Mouse (Mus musculus) limb, embryonic 10.5 days (tissue): ENCODE results near the gene Fem1a. TPM values are rescaled to one million over a fixed set of nuclear protein-coding genes. Genes with fewer than 3 reads are reported as not detected.

ENCODE experiments used
- DNase-seq: peaks from one replicate; pipeline ENCODE4 v3.0.0-alpha.2; 2017; ENCODE audit warnings: low spot score
- H3K27ac ChIP-seq: fragments of 300-500 bp; sonication (generic); 2 replicates; pipeline ENCODE4 v1.5.1; 2016; ENCODE audit warnings: mild to moderate bottlenecking
- H3K27me3 ChIP-seq: fragments of 300-500 bp; sonication (generic); 2 replicates; pipeline ENCODE4 v1.6.1; 2016; ENCODE audit warnings: low read depth, mild to moderate bottlenecking; ENCODE audit not compliant: poor library complexity, severe bottlenecking
- H3K36me3 ChIP-seq: fragments of 300-500 bp; sonication (generic); 2 replicates; pipeline ENCODE4 v1.6.1; 2016; ENCODE audit warnings: mild to moderate bottlenecking, moderate library complexity
- H3K4me1 ChIP-seq: fragments of 300-500 bp; sonication (generic); 2 replicates; pipeline ENCODE4 v1.6.1; 2016
- H3K4me3 ChIP-seq: fragments of 300-500 bp; sonication (generic); 2 replicates; pipeline ENCODE4 v1.5.1; 2016; ENCODE audit warnings: mild to moderate bottlenecking, moderate library complexity
- H3K9me3 ChIP-seq: fragments of 300-500 bp; sonication (generic); replicated peaks from 2 replicates; pipeline ENCODE4 v1.6.1; 2016; ENCODE audit warnings: mild to moderate bottlenecking
- WGBS: fragments of 180-500 bp; shearing (Covaris S2); methylation state at CpG from one replicate; pipeline ENCODE4 v1.1.7; 2016; 5-methylcytosine and 5-hydroxymethylcytosine counted together
- microRNA counts: library from miRNA; unstranded; fragments of <30 nt; microRNA quantifications from one replicate; lab custom pipeline; 2017
- microRNA-seq: library from miRNA; unstranded; fragments of <30 nt; microRNA quantifications from one replicate; pipeline ENCODE4, GENCODE M21; 2017
- polyA plus RNA-seq: library from polyadenylated mRNA; unstranded; fragments of >200 nt; fragmentation: Nextera tagmentation; extraction: Ambion mirVana; gene quantifications from 2 replicates; pipeline ENCODE4 v1.2.1, GENCODE M21; 2016

Gene Fem1a
- polyA plus RNA-seq, 1 experiment from 2014 or later, result 14.6 TPM

GRCm38 (mm10) chr17:56303160-56303846 lies 46.7 kb downstream of the Fem1a start, which contains the start of gene Uhrf1:
Gene Uhrf1 (plus strand): TSS chr17:56303321.
- H3K36me3 ChIP-seq, result peaks cover 38% of the 10 kb centered on the region
- H3K27ac ChIP-seq, result peak within 1 kb of the TSS; percentile 97
- H3K27me3 ChIP-seq, result no peaks in the 10 kb centered on the region
- WGBS, result under 1% methylated on average over 43 of the region's 43 CpGs
- peak; percentile 93 for DNase-seq
- peaks cover 50% of the 10 kb centered on the region for H3K4me1 ChIP-seq
- H3K4me3 ChIP-seq, result peak within 1 kb of the TSS; percentile 83
- no peaks in the 10 kb centered on the region for H3K9me3 ChIP-seq

- peaks cover 45% of the 10 kb centered on the region for H3K36me3 ChIP-seq
- H3K9me3 ChIP-seq, result no peaks in the 10 kb centered on the region
- peak; percentile 97 for DNase-seq
- WGBS, result under 1% methylated on average over 68 of the region's 68 CpGs
- H3K4me1 ChIP-seq, result peaks cover 50% of the 10 kb centered on the region
- H3K27ac ChIP-seq, result peak overlapping the region; percentile 97
- H3K27me3 ChIP-seq, result no peaks in the 10 kb centered on the region
- peak overlapping the region; percentile 83 for H3K4me3 ChIP-seq
These were observed 47.4 kb downstream of the Fem1a start for GRCm38 (mm10) chr17:56303847-56304586.

- Histone ChIP-seq H3K27ac (peak overlapping the region; percentile 97), H3K36me3 (peaks cover 52% of the 10 kb centered on the region), H3K9me3 (no peaks in the 10 kb centered on the region), H3K4me1 (peaks cover 50% of the 10 kb centered on the region), H3K4me3 (peak overlapping the region; percentile 83), H3K27me3 (no peaks in the 10 kb centered on the region)
- DNase-seq, result peak; percentile 48
- 10% methylated on average over 11 of the region's 11 CpGs for WGBS
These were observed 48.1 kb downstream of the Fem1a start for GRCm38 (mm10) chr17:56304718-56305117.

- H3K36me3 ChIP-seq, result peaks cover 56% of the 10 kb centered on the region
- H3K27me3 ChIP-seq, result no peaks in the 10 kb centered on the region
- peaks cover 50% of the 10 kb centered on the region for H3K4me1 ChIP-seq
- 37% methylated on average over 9 of the region's 9 CpGs for WGBS
- no peaks in the 10 kb centered on the region for H3K9me3 ChIP-seq
- H3K27ac ChIP-seq, result peak overlapping the region; percentile 97
- H3K4me3 ChIP-seq, result peak overlapping the region; percentile 83
- DNase-seq, result no peak
These were observed 48.5 kb downstream of the Fem1a start for GRCm38 (mm10) chr17:56305156-56305555.

GRCm38 (mm10) chr17:56305826-56306225 lies 49.2 kb downstream of the Fem1a start:
- H3K9me3 ChIP-seq, result no peaks in the 10 kb centered on the region
- DNase-seq, result no peak
- peak overlapping the region; percentile 83 for H3K4me3 ChIP-seq
- H3K4me1 ChIP-seq, result peaks cover 50% of the 10 kb centered on the region
- peaks cover 63% of the 10 kb centered on the region for H3K36me3 ChIP-seq
- H3K27me3 ChIP-seq, result no peaks in the 10 kb centered on the region
- peak overlapping the region; percentile 97 for H3K27ac ChIP-seq
- 75% methylated on average over 8 of the region's 8 CpGs for WGBS

GRCm38 (mm10) chr17:56308088-56308487 lies 51.5 kb downstream of the Fem1a start:
- peak; percentile 54 for DNase-seq
- Histone ChIP-seq H3K36me3 (peaks cover 86% of the 10 kb centered on the region), H3K4me3 (0 out of 2 replicates have a peak overlapping the region, but pooled peaks have one; percentile 6), H3K9me3 (no peaks in the 10 kb centered on the region), H3K27ac (no peak overlapping the region; the same call in 1 of the 2 replicates), H3K27me3 (no peaks in the 10 kb centered on the region), H3K4me1 (peaks cover 40% of the 10 kb centered on the region)
- 81% methylated on average over 6 of the region's 6 CpGs for WGBS

GRCm38 (mm10) chr17:56309191-56309945 lies 52.8 kb downstream of the Fem1a start:
- 92% methylated on average over 15 of the region's 15 CpGs for WGBS
- H3K4me1 ChIP-seq, result peaks cover 38% of the 10 kb centered on the region
- H3K9me3 ChIP-seq, result no peaks in the 10 kb centered on the region
- H3K4me3 ChIP-seq, result no peak overlapping the region
- H3K36me3 ChIP-seq, result peaks cover 96% of the 10 kb centered on the region
- H3K27ac ChIP-seq, result no peak overlapping the region
- H3K27me3 ChIP-seq, result no peaks in the 10 kb centered on the region
- no peak for DNase-seq

MicroRNA genes within 50 kb of the gene (microRNA counts, 519-probe panel; counts per million panel counts)
- 684 counts per million, percentile 72 among the panel's probes with 10 or more counts for microRNA mmu-miR-7b (lab: Ali Mortazavi, UCI)

Small RNAs within 50 kb of the gene (microRNA-seq; reads per million reads assigned to microRNA genes)
- 4.7 reads per million, percentile 8 among the genes with 10 or more reads in this experiment for gene Mir7b

Other genes with a start within 250 kb of the Fem1a start
- gene Sh3gl1, start 220.2 kb upstream of the Fem1a start, polyA plus RNA-seq, result 181 and 187 TPM in 2 replicates
- gene Chaf1a, start 216.4 kb upstream of the Fem1a start, polyA plus RNA-seq, result 54.7 and 60.2 TPM in 2 replicates
- 33.3 and 40.3 TPM in 2 replicates for gene Ubxn6, start 181.8 kb upstream of the Fem1a start, polyA plus RNA-seq
- gene Hdgfl2, start 177.2 kb upstream of the Fem1a start, polyA plus RNA-seq, result 205 and 213 TPM in 2 replicates
- gene Plin4, start 147.0 kb upstream of the Fem1a start, polyA plus RNA-seq, result 0.08 and 0.10 TPM in 2 replicates
- gene Plin5, start 139.2 kb upstream of the Fem1a start, polyA plus RNA-seq, result 0.21 and 0.36 TPM in 2 replicates
- 0.23 TPM in 1 of 2 replicates, not detected in the other for gene Lrg1, start 134.8 kb upstream of the Fem1a start, polyA plus RNA-seq
- gene Sema6b, start 116.5 kb upstream of the Fem1a start, polyA plus RNA-seq, result 0.88 and 1.0 TPM in 2 replicates
- 6.1 and 10.6 TPM in 2 replicates for gene Tnfaip8l1, start 94.3 kb upstream of the Fem1a start, polyA plus RNA-seq
- gene Mydgf, start 72.9 kb upstream of the Fem1a start, polyA plus RNA-seq, result 78.0 and 80.7 TPM in 2 replicates
- 44.5 and 44.8 TPM in 2 replicates for gene Dpp9, start 37.9 kb upstream of the Fem1a start, polyA plus RNA-seq
- gene Ticam1, start 20.0 kb downstream of the Fem1a start, polyA plus RNA-seq, result 3.0 TPM in 2 replicates
- 78.2 and 89.7 TPM in 2 replicates for gene Plin3, start 36.1 kb downstream of the Fem1a start, polyA plus RNA-seq
- not detected in 2 replicates for gene Arrdc5, start 43.5 kb downstream of the Fem1a start, polyA plus RNA-seq
- gene Uhrf1, start 46.5 kb downstream of the Fem1a start, polyA plus RNA-seq, result 316 and 336 TPM in 2 replicates
- 37.7 and 46.8 TPM in 2 replicates for gene Kdm4b, start 69.3 kb downstream of the Fem1a start, polyA plus RNA-seq
- gene Ptprs, start 219.7 kb downstream of the Fem1a start, polyA plus RNA-seq, result 69.5 and 83.2 TPM in 2 replicates